Mouse (Mus musculus) cerebellum, adult 11 months (tissue): ENCODE results near the gene Exoc4.

Experiments used
- DNase-seq: peaks from one replicate; pipeline ENCODE4 v3.0.0; 2022

Exoc4 gene

GRCm38 (mm10) chr6:33770021-33770420 is 521.1 kb downstream of the Exoc4 start:
- DNase-seq: no peak

- DNase-seq: no peak
Observed at GRCm38 (mm10) chr6:33772551-33773315, 523.8 kb downstream of the Exoc4 start.

- DNase-seq: no peak
Observed at GRCm38 (mm10) chr6:33792604-33793003, 543.7 kb downstream of the Exoc4 start.

GRCm38 (mm10) chr6:33801254-33801653 is 552.4 kb downstream of the Exoc4 start:
- DNase-seq: no peak

- no peak for DNase-seq
Observed at GRCm38 (mm10) chr6:33803481-33804098, 554.7 kb downstream of the Exoc4 start.

- no peak for DNase-seq
Observed at GRCm38 (mm10) chr6:33804775-33805174, 555.9 kb downstream of the Exoc4 start.

GRCm38 (mm10) chr6:33806072-33806782 is 557.3 kb downstream of the Exoc4 start:
- DNase-seq: no peak

GRCm38 (mm10) chr6:33814386-33814785 is 565.5 kb downstream of the Exoc4 start:
- no peak for DNase-seq

- no peak for DNase-seq
Observed at GRCm38 (mm10) chr6:33823171-33823570, 574.3 kb downstream of the Exoc4 start.

GRCm38 (mm10) chr6:33823777-33824302 is 575.0 kb downstream of the Exoc4 start:
- DNase-seq: peak; percentile 72

GRCm38 (mm10) chr6:33828499-33828898 is 579.6 kb downstream of the Exoc4 start:
- DNase-seq: no peak

- no peak for DNase-seq
Observed at GRCm38 (mm10) chr6:33829261-33829660, 580.4 kb downstream of the Exoc4 start.

- no peak for DNase-seq
Observed at GRCm38 (mm10) chr6:33831276-33831675, 582.4 kb downstream of the Exoc4 start.

GRCm38 (mm10) chr6:33832978-33833377 is 584.1 kb downstream of the Exoc4 start:
- DNase-seq: no peak

GRCm38 (mm10) chr6:33836048-33836780 is 587.3 kb downstream of the Exoc4 start:
- no peak for DNase-seq

GRCm38 (mm10) chr6:33842901-33843300 is 594.0 kb downstream of the Exoc4 start:
- no peak for DNase-seq

GRCm38 (mm10) chr6:33859049-33859448 is 610.2 kb downstream of the Exoc4 start:
- no peak for DNase-seq

GRCm38 (mm10) chr6:33865752-33866151 is 616.9 kb downstream of the Exoc4 start:
- DNase-seq: no peak

- DNase-seq: no peak
Observed at GRCm38 (mm10) chr6:33866901-33867580, 618.2 kb downstream of the Exoc4 start.

GRCm38 (mm10) chr6:33869251-33869650 is 620.4 kb downstream of the Exoc4 start:
- DNase-seq: no peak

- no peak for DNase-seq
Observed at GRCm38 (mm10) chr6:33870468-33871142, 621.7 kb downstream of the Exoc4 start.

GRCm38 (mm10) chr6:33871286-33871685 is 622.4 kb downstream of the Exoc4 start:
- DNase-seq: no peak
